Mouse (Mus musculus) embryo, embryonic 11 days (tissue): Measurements from ENCODE around the gene Ugt1a6b.
A peak's percentile ranks its signal among the peaks of the same experiment; 100 is the strongest.
"Not testable (repeated sequence)": the region's sequence is repeated elsewhere in the genome, so short reads cannot be mapped to it uniquely, and the experiment has no call there.

Experiments
- DNase-seq: peaks from one replicate; pipeline ENCODE4 v3.0.0-alpha.2; 2015

Gene Ugt1a6b

GRCm38 (mm10) chr1:88103019-88103418 is at the start of gene Ugt1a6b:
Ugt1a6b (plus strand) TSS chr1:88103252.
- not testable (repeated sequence) for DNase-seq

- no peak for DNase-seq
These were observed 48.0 kb upstream of the Ugt1a6b start, which contains the start of gene Ugt1a10 for GRCm38 (mm10) chr1:88055088-88055487. Ugt1a10 (plus strand) TSS chr1:88055388.

- not testable (repeated sequence) for DNase-seq
These were observed 36.5 kb upstream of the Ugt1a6b start for GRCm38 (mm10) chr1:88066472-88067102.

GRCm38 (mm10) chr1:88070495-88070894 is 32.6 kb upstream of the Ugt1a6b start, which contains the start of gene Ugt1a9:
Ugt1a9 (plus strand) TSS chr1:88070800.
- no peak for DNase-seq

- DNase-seq, result no peak
These were observed 32.1 kb upstream of the Ugt1a6b start for GRCm38 (mm10) chr1:88070902-88071301.

- DNase-seq, result no peak
These were observed 28.6 kb upstream of the Ugt1a6b start for GRCm38 (mm10) chr1:88074471-88074870.

- no peak for DNase-seq
These were observed 25.9 kb upstream of the Ugt1a6b start for GRCm38 (mm10) chr1:88077128-88077527.

GRCm38 (mm10) chr1:88081670-88082069 is 21.4 kb upstream of the Ugt1a6b start:
- no peak for DNase-seq

GRCm38 (mm10) chr1:88086125-88086524 is 16.9 kb upstream of the Ugt1a6b start:
- no peak for DNase-seq

GRCm38 (mm10) chr1:88087513-88087912 is 15.5 kb upstream of the Ugt1a6b start, which contains the start of gene Ugt1a8:
Ugt1a8 (plus strand) TSS chr1:88087813.
- DNase-seq, result no peak

- no peak for DNase-seq
These were observed 10.7 kb upstream of the Ugt1a6b start for GRCm38 (mm10) chr1:88092341-88092740.

- DNase-seq, result not testable (repeated sequence)
These were observed 8.8 kb upstream of the Ugt1a6b start for GRCm38 (mm10) chr1:88094270-88094676.

- peak; percentile 47 for DNase-seq
These were observed 8.0 kb upstream of the Ugt1a6b start, which contains the start of gene Ugt1a7c for GRCm38 (mm10) chr1:88094941-88095492. Ugt1a7c (plus strand) TSS chr1:88095062.

GRCm38 (mm10) chr1:88098546-88098945 is 4.5 kb upstream of the Ugt1a6b start:
- DNase-seq, result not testable (repeated sequence)

GRCm38 (mm10) chr1:88099691-88100090 is 3.4 kb upstream of the Ugt1a6b start:
- DNase-seq, result not testable (repeated sequence)

- not testable (repeated sequence) for DNase-seq
These were observed 831 bp downstream of the Ugt1a6b start for GRCm38 (mm10) chr1:88103697-88104468.

- DNase-seq, result no peak
These were observed 1.8 kb downstream of the Ugt1a6b start for GRCm38 (mm10) chr1:88104667-88105430.

GRCm38 (mm10) chr1:88105656-88106055 is 2.6 kb downstream of the Ugt1a6b start:
- no peak for DNase-seq

- DNase-seq, result not testable (repeated sequence)
These were observed 6.0 kb downstream of the Ugt1a6b start for GRCm38 (mm10) chr1:88109027-88109557.

- not testable (repeated sequence) for DNase-seq
These were observed 6.6 kb downstream of the Ugt1a6b start for GRCm38 (mm10) chr1:88109604-88110003.

- DNase-seq, result not testable (repeated sequence)
These were observed 9.7 kb downstream of the Ugt1a6b start for GRCm38 (mm10) chr1:88112769-88113168.

GRCm38 (mm10) chr1:88120550-88120949 is 17.5 kb downstream of the Ugt1a6b start:
- DNase-seq, result not testable (repeated sequence)
